Mouse (Mus musculus): Measurements from ENCODE around the gene Crp.

- TF ChIP-seq EP300 (optimal IDR thresholded peaks at IDR 0.05) = no peak
- TF ChIP-seq CTCF (IDR thresholded peaks at IDR 0.05; ENCODE audit: low read depth) = no peak
Measured at GRCm38 (mm10) chr1:172697422-172697821, 433 bp upstream of the Crp start.

Measured in stomach, postnatal 0 days (tissue).